Mouse (Mus musculus): ENCODE measurements around the gene Pate4. TPM values are rescaled to one million over a fixed set of nuclear protein-coding genes. Genes with fewer than 3 reads are reported as not detected.

Pate4 gene
- not detected for total RNA-seq (2023)

GRCm38 (mm10) chr9:35611841-35612240 is at the start of gene Pate4:
Gene Pate4 (minus strand): TSS chr9:35611941.

GRCm38 (mm10) chr9:35648102-35648501 is 36.4 kb upstream of the Pate4 start, which contains the start of gene Pate3:
Gene Pate3 (minus strand): TSS chr9:35648202.

GRCm38 (mm10) chr9:35569571-35570534 is 41.9 kb downstream of the Pate4 start, which contains the start of the genes Pate2 and Hyls1:
Gene Pate2 (plus strand): TSS chr9:35570284.
Gene Hyls1 (minus strand): TSS chr9:35570398.

GRCm38 (mm10) chr9:35558257-35559008 is 53.3 kb downstream of the Pate4 start, which contains the start of the genes Ddx25 and Pus3:
Gene Ddx25 (minus strand): TSS chr9:35558528.
Gene Pus3 (plus strand): TSS chr9:35558595.

Other genes with a start within 250 kb of the Pate4 start
- 10 to 100 TPM; 28.5 to 31.3 TPM for gene Cdon, start 190.8 kb downstream of the Pate4 start, total RNA-seq (2023)
- gene Gm1113, start 93.7 kb downstream of the Pate4 start, total RNA-seq (2023) = not detected
- gene Ddx25, start 53.4 kb downstream of the Pate4 start, total RNA-seq (2023) = under 1 TPM; 0.15 TPM
- gene Pus3, start 53.3 kb downstream of the Pate4 start, total RNA-seq (2023) = 10 to 100 TPM; 31.8 to 34.9 TPM
- not detected for gene Pate2, start 41.7 kb downstream of the Pate4 start, total RNA-seq (2023)
- gene Hyls1, start 41.5 kb downstream of the Pate4 start, total RNA-seq (2023) = 10 to 100 TPM in 1 of 2 experiments, 1 to 10 TPM in 1; 9.0 to 10.6 TPM
- gene Pate3, start 36.3 kb upstream of the Pate4 start, total RNA-seq (2023) = not detected
- not detected for gene Pate1, start 75.4 kb upstream of the Pate4 start, total RNA-seq (2023)
- not detected for gene Gm17677, start 129.1 kb upstream of the Pate4 start, total RNA-seq (2023)
- not detected for gene Gm17727, start 166.2 kb upstream of the Pate4 start, total RNA-seq (2023)
- not detected for gene Gm27235, start 178.2 kb upstream of the Pate4 start, total RNA-seq (2023)
- gene D730048I06Rik, start 178.2 kb upstream of the Pate4 start, total RNA-seq (2023) = not detected
- gene 9230110F15Rik, start 232.2 kb upstream of the Pate4 start, total RNA-seq (2023) = not detected

All from T-cell, adult 66 days (primary cell).